Mouse (Mus musculus) testis, postnatal 14 days (tissue): ENCODE data around the gene Keap1.
"Not testable (repeated sequence)": the region's sequence is repeated elsewhere in the genome, so short reads cannot be mapped to it uniquely, and the experiment has no call there.

Experiments used
- DNase-seq: peaks from one replicate; pipeline ENCODE4 v3.0.0; 2021; ENCODE audit warnings: low spot score

Keap1 gene

DNA sequence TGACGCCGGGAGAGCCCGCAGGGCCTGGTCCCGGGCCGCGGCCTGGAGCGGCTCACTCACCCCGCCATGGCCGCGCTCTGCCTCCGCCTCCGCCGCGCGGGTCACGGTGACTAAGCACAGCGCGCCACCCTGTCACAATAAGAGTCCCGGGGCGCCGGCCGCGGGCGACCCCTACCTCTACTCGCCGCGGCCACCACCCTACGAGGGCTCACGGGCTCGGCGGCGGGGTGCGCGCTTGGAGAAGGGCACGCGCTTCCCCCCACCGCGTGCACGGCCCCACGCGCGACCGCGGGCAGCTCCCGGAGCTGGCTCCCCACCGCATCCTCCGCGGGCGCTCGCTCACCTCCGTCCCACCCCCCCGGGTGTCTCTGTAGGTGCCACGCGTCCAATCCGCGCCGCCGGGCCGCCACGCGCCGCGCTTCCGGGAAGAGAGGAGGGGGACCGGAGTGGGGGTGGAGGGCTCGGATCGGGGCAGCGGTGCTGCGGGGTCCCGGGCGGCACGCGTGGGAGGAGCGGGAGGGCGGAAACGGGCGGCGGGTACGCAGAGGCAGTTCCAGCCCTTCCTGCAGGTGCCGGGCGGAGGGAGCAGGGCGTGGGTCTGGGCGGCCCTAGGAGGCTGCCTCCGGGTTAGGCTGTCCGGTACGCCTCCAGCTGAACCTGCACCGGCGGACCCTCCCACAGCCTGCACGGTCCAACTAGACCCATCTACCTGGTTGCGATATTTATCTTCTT lies at the start of gene Keap1:
Gene Keap1 (minus strand): TSS at position 629 of the 732 bp plus-strand sequence.
- peak; percentile 88 for DNase-seq

GRCm38 (mm10) chr9:21288404-21289336 lies 49.5 kb upstream of the Keap1 start:
- DNase-seq = no peak

DNA sequence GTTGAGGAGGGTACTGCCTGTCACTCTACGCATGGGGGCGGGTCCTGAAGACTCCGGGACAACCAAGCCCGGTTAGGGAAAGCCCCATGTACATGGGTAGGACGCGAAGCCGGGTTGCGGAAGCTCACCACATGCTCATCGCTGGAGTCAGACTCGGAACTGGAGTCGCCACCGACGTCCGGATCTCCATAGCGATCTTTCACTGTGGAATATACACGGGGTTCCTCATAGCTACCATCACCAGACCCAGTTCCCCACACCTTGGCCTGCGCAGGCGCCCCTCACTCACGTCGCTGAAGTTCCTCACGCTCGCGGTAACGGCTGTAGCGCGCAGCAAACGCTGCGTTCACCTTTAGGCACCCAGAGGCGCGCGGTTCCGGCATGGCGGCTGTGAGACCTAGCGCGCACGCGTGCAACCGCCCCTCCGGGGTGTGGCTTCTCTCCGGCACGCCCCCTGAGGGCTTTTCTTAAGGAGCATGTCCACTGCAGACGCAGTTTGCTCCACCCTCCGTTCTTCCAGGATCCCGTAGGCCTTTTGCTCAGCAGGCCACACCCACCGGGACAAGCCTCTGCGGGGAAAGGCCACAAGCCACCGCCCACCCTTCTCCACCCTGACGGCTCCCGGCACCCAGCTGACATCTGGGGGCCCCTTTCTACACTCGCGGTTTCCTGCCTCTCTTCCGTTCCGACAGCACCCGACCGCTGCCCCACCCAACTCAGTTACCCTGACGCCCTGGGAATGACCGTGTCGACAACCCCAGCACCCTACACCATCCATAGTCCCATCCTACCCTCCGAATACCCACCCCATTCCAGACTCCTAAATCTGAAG lies 48.6 kb upstream of the Keap1 start, which contains the start of gene Kri1:
Gene Kri1 (minus strand): TSS at position 399 of the 832 bp plus-strand sequence.
- peak; percentile 97 for DNase-seq

GRCm38 (mm10) chr9:21286753-21287152 lies 47.6 kb upstream of the Keap1 start:
- DNase-seq = no peak

DNA sequence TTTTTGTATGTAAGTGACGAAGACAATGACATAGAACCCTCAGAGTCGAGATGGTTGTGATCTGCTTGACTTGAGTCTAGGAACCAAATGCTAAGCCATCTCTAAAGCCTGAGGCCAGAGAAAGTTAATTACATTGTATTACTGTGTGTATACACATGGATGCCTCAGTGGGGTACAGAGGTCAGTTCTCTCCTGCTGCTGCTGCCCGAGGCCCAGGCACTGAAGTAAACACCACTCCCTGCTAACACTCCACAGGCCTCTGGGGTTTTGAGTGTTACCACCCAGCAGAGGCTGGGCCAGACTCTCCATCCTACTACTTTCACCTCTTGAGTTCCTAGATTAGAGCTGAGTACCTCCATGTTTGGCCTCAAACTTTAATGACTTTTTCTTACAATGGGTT lies 44.8 kb upstream of the Keap1 start:
- no peak for DNase-seq

DNA sequence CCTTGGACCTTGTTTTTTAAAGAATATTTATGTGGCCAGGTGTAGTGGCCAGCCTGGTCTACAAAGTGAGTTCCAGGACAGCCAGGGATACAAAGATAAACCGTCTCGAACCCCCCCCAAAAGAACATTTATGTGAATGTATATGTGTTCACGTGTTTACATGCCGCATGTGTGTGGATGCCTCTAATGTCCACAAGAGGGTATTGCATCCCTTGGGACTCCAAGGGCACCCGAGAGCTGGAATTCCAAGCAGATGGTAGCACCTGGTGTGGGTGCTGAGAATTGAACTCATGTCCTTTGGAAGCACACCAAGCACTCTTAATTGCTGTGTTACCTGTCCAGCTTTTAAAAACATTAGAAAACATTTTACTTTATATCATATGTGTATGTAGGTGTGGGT lies 44.4 kb upstream of the Keap1 start:
- no peak for DNase-seq

DNA sequence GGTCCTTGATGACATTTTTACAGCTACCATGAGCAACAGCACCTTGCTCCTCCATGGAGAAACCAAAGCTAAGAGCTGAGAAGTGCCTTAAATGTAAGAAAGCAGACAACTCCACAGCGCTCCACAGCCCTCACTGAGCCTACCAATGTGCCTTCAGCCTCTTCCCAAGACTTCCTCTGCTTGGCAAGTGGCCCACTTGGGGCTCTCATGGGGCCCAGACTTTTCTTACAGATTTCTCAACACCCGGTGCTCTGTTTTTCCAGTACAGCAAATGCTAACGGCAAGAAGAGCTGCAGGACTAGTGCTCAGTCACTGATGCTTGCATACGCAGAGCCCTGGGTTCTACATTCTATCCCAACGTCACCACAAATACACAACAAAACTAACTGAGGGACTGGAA lies 38.6 kb upstream of the Keap1 start:
- no peak for DNase-seq

DNA sequence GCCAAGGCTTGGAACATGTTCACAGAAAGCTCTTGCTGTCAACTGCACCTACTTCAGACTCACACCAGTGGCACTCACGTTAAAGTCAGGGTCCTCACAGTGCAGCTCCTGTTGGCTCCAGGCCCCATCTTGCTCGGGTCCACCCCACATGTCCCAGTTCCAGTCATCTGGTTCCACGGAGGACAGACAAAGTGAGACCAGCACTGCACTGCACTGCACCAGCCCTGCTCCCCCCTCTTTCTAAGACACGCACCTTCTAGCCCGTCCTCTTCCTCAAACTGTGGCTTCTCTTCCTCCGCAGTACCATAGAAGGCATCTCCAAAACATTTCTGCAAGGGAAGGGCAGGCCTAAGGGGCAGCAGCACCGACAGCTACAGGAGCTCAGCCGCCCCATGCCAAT lies 37.1 kb upstream of the Keap1 start:
- no peak for DNase-seq

DNA sequence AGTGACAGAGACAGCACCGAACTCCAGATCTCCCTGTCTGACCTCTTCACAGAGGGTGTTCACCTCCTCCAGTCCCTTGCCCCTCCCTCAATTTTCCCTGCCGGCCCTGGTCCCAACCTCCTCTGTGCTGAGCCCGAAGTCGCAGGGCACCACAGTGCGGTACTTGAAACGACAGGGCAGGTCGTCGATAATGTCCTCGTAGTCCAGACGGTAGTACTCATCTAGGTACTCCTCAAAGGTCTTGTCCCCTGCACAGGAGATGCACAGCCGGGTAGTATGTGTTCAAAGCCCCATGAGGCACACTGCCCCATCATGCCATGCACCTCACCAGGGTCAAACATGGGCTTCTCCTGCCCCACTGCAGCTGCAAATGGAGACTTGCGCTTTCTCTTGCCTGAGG lies 36.6 kb upstream of the Keap1 start:
- DNase-seq = no peak

DNA sequence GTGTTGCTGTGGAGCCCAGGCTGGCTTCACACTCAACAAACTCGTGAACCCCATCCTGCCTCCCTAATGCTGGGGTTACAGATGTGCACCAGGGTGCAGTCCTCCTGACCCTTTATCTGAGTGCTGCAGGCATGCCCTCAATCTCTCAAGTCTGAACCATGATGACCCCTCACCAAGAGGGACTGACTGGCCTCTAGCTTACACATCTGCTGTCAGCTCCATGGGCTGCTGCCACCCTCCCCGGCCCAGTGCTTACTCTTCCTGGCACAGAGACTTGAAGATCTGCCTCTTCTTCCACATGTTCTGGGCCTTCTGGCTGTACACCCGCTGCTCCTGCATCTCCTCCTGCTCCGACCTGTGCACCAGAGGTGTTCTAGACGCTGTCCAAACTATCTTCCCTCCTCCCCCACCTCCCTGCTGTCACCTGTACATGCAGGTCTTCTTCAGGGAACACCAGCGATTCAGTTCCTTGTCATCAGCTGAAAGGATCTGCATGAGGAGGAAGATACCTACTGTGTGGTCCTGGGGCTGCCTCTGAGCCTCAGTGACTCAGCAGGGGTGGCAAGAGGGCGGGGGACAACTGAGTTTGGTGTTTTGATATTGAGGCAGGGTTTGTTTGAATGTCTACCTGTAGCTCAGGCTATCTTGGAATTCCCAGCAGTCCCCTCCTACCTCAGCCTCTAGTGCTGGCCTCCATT lies 36.0 kb upstream of the Keap1 start:
- DNase-seq = no peak

GRCm38 (mm10) chr9:21274336-21274735 lies 35.2 kb upstream of the Keap1 start:
- no peak for DNase-seq

GRCm38 (mm10) chr9:21273520-21274228 lies 34.5 kb upstream of the Keap1 start:
- no peak for DNase-seq

DNA sequence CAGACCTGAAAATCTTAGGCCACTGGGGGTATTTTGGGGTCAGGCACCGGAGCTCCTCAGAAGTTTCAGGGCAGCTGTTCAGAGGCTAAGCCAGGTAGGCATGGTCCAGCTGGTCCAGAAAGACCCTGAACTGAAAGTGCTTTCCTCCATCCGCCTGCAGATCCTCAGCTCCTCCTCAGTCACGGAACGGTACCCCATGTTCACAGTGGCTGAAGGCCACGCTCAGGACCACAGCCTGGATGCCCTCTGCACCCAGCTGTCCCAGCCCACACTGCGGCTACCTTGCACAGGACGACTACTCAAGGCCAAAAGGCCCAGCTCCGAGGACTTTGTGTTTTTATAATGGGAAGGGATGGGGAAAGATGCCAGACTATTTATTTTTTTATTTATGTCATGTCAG lies 33.9 kb upstream of the Keap1 start:
- no peak for DNase-seq

- no peak for DNase-seq
These were observed 33.2 kb upstream of the Keap1 start for GRCm38 (mm10) chr9:21272391-21272790.

DNA sequence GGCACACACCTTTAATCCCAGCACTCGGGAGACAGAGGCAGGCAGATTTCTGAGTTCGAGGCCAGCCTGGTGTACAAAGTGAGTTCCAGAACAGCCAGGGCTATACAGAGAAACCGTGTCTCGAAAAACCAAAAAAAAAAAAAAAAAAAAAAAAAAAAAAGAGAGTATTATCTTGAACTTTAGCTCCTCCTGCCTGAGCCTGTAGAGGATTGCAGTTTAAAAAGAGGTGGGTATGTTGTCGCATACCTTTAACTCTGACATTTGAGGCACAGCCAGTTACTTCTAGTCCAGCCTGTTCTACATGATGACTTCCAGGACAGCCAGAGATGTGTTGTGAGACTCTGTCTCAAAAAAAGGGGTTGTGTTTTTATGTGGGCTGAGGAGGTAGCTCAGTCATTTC lies 30.4 kb upstream of the Keap1 start:
- DNase-seq = not testable (repeated sequence)

- no peak for DNase-seq
These were observed 29.1 kb upstream of the Keap1 start for GRCm38 (mm10) chr9:21268305-21268704.

GRCm38 (mm10) chr9:21266889-21267288 lies 27.7 kb upstream of the Keap1 start:
- no peak for DNase-seq

GRCm38 (mm10) chr9:21265611-21266010 lies 26.4 kb upstream of the Keap1 start:
- DNase-seq = no peak

GRCm38 (mm10) chr9:21265000-21265561 lies 25.9 kb upstream of the Keap1 start, which contains the start of gene Atg4d:
Gene Atg4d (plus strand): TSS chr9:21265293.
- peak; percentile 99 for DNase-seq

DNA sequence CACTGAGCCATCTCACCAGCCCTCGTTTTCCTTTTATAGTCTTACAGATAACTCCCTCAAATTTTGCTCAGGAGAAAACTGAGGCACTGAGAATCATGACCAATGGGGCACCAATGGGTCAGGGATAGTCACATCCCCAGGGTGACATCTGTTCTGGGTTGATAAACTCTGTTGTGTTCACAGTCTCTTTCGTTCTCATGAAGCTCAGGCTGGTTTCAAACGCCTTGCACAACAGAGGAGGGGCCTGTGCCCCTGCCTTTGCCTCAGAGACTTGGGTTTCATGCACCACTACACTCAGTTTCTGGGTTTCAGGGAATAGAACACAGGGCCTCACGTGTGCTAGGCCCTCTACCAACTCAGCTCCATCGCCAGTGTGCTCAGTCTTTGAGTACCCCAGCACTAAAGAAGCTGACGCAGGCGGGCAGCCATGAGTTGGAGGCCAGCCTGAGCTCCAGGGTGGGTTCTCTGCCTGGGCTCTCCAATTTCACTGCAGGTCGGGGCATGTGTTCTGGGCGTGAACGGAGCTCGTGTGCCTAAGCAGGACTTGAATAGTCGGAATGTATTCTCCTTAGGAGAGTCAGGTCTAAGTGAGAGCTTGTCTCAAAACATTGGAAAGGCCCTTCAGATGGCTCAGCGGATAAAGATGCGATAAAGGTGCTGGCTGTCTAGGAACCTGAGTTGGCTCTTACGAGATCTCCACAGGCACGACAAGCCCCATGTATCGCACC lies 25.3 kb upstream of the Keap1 start:
- DNase-seq = no peak
